Mouse (Mus musculus) thymus, postnatal 25 days (tissue): ENCODE results near the gene Gm20388.

ENCODE experiments used
- DNase-seq: peaks from one replicate; pipeline ENCODE4 v3.0.0; 2022

Gm20388 gene

DNA sequence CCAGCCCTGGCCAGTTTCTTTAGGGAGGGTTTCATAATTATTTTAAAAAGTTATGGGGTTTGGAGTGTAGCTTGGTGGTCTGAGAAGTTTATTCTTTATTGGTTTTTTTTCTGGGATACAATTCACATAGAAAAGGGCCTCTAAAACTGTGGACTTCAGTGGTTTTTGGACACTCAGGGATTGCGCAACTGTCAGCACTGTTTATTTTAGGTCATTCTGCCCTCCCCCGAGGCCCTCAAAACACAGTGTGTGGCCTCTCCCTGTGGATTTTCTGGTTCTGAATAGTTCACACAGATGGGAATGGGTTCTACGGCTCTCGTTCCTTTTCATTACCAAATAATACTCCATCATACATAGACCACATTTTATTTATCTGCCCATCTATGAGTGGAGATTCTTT lies 332.6 kb downstream of the Gm20388 start:
- DNase-seq, result no peak

DNA sequence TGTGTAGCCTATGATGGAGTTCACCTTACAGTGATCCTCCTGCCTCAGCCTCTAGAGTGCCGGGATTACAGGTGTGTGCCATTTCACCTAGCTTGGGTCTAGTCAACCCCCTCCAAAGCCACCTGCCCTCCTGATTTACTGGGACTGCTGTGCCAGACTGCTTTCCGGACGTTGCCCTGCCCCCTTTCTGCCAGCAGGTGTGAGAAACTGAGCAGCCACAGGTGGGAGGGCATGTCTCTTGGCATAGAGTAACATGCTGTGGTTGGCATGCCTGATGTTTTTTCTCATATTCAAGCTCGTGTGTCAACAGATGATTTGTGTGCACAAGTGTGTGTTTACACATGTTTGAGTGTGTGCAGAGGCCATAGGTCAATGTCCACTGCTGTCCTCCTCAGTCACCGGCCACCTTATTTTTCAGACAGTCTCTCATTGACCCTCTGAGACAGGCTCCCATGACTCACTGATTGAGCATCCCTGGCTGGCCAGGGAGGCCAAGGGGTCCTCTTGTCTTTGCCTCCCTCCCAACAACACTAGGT lies 333.3 kb downstream of the Gm20388 start:
- DNase-seq, result no peak

DNA sequence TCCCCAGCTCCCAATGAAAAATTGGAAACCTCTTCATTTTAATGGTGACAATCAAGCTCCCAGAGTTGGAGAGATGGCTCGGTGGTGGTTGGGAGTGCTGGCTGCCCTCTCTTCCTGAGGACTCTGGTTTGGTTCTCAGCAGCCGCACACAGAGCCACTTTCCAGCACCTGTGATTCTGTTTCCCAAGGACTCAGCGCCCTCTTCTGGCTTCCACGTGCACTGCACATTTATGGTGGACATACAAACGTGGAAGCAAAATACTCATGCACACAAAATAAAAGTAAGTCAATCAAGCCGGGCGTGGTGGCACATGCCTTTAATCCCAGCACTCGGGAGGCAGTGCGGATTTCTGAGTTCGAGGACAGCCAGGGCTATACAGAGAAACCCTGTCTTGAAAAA lies 333.9 kb downstream of the Gm20388 start:
- DNase-seq, result no peak

- no peak for DNase-seq
These were observed 337.0 kb downstream of the Gm20388 start for GRCm38 (mm10) chr8:120247618-120248017.

- DNase-seq, result no peak
These were observed 337.4 kb downstream of the Gm20388 start for GRCm38 (mm10) chr8:120248031-120248430.

DNA sequence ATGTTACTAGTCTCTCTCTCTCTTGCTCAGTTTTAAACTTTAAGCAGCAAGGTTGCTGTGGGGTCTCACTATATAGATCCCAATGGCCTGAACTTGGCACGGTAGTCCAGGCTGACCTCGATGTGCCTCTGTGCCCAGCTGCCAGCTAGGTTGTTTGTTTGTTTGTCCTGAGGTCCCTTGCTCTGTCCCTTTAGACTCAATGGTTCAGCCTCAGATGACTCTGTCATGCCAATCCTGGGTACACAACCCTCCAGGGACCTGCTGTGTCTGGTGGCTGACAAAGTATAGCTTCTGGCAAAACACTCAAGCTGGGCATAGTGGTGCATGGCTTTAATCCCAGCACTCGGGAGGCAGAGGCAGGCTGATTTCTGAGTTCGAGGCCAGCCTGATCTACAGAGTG lies 337.8 kb downstream of the Gm20388 start:
- DNase-seq, result no peak

- DNase-seq, result no peak
These were observed 339.2 kb downstream of the Gm20388 start for GRCm38 (mm10) chr8:120249800-120250336.

- DNase-seq, result no peak
These were observed 340.2 kb downstream of the Gm20388 start for GRCm38 (mm10) chr8:120250750-120251410.

DNA sequence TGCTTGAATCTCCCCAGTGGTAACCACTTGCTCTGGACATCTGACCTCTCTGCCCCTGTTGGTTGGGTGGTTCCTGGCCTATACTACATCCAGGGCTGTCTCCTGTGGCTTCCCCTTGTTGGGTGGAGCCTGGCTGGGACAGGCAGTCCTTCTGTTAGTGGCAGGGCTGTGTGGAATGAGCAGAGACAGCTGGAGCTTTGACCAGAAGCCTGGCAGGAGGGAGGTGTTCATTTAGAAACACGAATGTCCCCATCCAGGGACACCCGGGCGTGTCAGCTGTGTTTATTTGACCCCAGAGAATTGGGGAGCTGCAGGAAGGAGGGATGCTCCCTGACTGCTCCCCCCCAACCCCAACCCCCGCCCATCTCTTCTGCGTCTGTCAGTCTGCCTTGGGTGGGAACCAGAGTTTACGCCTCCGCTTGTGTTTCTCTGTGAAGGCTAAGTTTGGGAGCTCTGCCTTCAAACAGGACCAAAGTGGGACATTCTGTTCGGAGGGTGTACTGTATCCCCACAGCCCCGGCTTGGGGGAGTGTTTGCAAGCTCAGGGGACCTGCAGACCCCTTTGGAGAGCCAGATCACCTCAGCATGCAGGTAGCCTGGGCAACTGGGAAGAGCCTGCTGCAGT lies 340.9 kb downstream of the Gm20388 start:
- DNase-seq, result no peak

DNA sequence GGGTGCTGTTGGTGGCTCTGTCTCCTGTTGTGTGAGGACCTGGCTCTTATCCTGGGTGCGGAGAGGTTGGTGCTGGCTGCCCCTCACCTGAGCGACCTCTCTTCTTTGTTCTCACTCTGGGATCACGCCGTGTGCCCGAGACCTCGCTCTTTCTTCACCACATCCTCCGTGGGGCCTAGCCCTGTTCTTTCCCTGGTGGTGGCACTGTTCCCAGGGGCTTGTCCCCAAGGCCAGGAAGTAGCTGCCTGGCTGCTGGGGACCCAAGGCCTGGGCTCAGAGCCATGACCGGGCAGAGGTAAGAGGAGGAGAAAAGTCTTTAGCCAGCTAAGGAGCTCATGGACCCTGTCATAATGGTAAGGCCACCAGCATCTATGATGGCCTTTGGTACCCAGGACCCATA lies 343.0 kb downstream of the Gm20388 start:
- no peak for DNase-seq

DNA sequence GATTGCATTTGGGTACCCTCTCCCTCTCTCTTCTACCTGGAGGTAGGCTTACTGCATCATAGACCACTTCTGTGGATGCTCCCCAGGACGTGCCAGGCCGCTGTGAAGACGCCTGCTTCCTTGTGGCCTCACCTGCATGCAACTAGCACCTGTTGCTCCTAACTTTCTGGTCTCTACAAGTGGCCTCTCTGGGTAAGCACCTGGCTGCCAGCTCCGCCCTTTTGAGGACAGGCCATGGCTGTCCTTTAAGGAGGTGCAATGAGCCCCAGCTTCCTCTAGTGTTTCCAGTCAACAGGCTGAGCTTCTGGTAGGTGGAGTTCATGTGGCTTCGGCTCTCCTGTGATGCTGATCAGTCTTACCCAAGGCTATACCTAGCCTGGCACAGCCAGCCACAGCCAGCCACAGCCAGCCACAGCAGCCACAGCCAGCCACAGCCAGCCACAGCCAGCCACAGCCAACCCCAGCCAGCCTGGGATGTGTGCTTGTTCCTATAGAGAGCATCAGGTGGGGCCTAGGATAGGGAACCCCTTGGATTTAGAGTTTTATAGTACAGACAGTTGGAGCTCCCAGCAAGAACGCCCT lies 344.9 kb downstream of the Gm20388 start:
- no peak for DNase-seq

DNA sequence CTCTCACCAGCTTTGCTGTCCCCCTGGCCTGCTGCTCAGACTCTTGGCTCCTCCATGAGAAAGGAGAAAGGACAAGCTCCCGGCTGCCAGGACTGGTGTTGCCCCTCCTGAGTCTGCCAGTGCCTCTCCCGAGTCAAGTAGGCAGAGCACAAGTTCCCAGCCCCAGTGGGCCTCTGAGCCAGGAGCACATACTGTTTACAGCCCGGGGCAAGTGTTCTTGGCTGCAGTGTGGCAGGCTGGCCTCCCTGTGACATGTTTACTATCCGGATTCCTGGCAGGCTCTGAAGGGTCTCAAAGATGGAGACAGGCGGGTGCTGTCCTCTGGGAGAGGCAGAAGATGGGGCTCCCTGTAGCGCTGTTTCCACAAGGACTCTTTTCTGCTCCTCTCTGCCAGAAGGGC lies 346.3 kb downstream of the Gm20388 start:
- no peak for DNase-seq

DNA sequence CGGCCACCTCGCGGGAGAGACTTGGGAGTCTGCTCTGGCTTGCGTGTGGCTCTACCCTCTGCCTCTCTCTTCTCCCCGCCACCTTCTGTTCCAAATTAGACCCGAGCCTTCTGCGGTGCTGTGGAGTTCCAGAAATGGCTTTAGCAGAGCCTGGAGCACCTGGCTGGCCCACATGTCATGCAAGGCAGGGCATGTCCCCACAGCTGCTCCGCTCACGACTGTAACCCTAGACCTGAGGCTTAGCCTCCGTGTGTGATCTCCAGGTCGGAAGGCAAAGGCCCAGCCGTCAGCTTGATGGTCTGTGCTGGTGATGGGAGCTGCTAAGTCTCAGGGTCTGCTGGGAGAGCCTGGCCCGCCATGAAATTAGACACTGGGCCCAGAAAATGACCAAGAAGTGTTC lies 348.6 kb downstream of the Gm20388 start:
- no peak for DNase-seq

DNA sequence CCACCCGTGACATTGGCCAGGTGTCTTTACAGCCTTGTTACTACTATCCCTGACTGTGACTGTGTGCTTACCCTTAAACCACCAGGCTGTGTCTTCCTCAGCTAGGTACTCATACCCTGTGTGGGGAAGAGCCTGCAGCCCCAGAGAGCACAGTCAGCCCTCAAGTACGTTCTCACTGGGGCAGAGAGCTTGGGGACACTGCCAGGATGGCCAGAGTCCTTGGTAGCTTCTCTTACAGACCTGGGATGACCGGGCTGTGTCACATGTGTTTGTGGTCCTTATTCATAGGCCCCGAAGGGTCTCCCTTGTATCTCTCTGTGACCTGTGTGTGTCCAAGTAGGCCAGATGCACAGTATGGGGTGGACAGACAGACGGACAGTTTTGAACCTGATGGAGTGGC lies 350.0 kb downstream of the Gm20388 start:
- no peak for DNase-seq

DNA sequence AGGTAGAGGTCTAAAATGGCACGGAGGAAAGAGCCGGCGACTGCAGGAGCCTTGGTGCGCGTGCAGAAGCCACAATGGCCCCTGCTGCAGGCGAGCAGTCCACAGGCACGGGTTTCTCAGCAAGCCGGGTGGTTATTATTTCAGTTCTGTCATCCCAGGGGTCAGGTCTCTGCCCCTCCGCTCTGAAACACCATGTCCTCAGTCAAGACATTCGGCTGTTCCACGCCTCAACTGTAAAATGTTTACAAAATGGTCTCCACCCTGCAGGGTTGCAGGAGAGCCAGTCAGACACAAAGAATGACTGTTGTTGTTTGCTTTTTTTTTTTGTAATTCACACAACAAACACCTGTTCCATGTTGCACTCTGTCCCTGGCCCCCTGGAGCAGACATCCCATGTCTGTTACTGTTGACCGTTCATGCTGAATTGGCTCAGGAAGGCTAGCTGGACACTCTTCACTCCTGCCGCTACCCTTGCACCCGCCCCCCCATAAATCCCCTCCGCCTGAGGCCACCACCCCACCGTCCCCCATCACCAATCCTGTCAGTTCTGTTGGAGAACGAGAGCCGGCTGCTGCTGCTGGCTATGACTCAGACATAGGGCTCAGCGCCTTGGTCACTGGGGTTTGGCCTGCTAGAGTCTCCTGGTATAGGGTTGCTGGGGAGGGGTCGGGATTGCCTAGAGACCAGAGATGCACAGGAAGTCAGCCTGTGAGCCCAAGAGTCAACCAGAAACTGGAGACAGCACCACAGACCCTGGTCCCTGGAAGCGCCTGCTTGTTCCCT lies 350.9 kb downstream of the Gm20388 start:
- DNase-seq, result no peak

GRCm38 (mm10) chr8:120263879-120264278 lies 353.2 kb downstream of the Gm20388 start:
- DNase-seq, result no peak

- no peak for DNase-seq
These were observed 353.8 kb downstream of the Gm20388 start for GRCm38 (mm10) chr8:120264388-120264943.

DNA sequence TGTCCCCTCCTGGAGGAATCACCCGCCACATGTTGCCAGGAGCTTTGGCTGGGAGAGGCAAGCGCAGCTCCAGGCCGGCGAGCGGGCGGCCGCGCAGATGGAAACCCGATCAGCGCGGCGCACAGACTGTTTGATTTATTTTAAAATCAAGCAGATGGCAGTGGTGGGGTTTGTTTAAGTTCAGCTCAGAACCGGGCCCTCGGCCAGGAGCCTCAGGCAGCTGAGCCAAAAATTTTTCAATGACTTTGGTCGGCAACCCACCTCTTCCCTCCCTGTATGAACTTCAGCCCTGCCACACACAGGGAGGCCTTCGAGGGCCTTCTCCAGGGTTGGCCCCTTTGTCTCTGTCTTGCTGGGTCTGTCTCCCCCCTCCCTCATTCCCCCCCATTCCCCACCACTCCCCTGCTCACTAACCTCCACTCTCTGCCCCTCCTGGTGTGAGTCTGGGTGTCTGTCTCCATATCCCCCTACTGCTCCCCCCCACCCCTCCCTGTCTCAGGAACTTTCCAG lies 354.4 kb downstream of the Gm20388 start:
- DNase-seq, result no peak

GRCm38 (mm10) chr8:120265471-120265870 lies 354.8 kb downstream of the Gm20388 start:
- no peak for DNase-seq

- DNase-seq, result no peak
These were observed 357.9 kb downstream of the Gm20388 start for GRCm38 (mm10) chr8:120268541-120268980.

- no peak for DNase-seq
These were observed 359.8 kb downstream of the Gm20388 start for GRCm38 (mm10) chr8:120270449-120270848.

GRCm38 (mm10) chr8:120273430-120273829 lies 362.8 kb downstream of the Gm20388 start:
- no peak for DNase-seq
